Mouse (Mus musculus): ENCODE results near the gene Mettl7a1. TPM values are rescaled to one million over a fixed set of nuclear protein-coding genes. Genes with fewer than 3 reads are reported as not detected.
"Not testable (repeated sequence)": the region's sequence is repeated elsewhere in the genome, so short reads cannot be mapped to it uniquely, and the experiment has no call there.

The Mettl7a1 gene
- polyA plus RNA-seq, 1 experiment, result 101 TPM

DNA sequence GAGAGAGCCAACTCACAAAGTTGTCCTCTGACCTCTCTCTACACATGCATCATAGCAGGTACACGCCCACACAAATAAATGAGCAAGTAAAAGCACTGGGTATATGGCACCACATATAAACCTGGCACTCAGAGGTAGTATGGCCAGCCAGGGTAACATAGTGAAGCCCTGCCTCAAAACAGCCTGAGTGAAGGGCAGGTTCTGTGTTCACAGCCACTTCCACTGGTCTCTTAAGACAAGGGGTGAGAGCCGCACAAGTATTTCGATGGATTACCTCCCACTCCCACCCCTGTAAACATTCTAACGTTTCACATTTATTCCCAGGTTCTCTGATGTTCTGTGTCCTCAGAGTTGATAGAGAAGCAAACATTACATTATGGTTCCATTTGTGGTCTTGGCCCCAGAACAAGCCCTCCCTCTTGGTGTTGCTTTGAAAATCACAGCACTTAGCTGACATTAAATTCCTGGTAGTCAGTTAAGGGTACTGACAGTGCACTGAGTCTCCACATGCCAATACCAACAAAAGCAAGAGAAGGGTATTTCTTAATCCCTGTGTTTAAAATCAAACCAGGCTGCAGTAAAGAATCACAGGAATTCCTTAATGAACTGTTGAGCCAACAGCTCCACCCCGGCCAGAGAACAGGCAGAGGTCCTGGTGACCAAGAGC is 37.5 kb downstream of the Mettl7a1 start:
- DNase-seq (ENCODE audit: low spot score), result not testable (repeated sequence)

DNA sequence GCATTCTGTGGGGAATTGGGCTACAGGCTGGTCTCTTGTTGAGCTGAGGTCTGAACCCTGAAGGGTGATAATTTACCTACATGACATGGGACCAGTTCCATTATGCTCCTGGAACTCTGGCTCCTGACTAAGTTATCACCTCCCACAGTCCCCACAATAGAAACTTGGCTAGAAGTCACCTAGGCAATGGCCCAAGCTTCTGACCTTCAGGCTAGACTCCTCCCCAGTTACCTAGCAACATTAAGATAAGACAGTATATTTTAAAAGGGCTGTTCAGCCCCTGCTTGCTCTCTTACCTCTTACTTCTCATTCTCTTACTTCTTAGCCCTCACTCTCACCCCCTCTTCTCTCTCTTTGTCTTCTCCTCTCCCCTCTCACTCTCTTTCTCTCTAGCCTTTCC is 41.5 kb downstream of the Mettl7a1 start:
- no peak for DNase-seq (ENCODE audit: low spot score)

DNA sequence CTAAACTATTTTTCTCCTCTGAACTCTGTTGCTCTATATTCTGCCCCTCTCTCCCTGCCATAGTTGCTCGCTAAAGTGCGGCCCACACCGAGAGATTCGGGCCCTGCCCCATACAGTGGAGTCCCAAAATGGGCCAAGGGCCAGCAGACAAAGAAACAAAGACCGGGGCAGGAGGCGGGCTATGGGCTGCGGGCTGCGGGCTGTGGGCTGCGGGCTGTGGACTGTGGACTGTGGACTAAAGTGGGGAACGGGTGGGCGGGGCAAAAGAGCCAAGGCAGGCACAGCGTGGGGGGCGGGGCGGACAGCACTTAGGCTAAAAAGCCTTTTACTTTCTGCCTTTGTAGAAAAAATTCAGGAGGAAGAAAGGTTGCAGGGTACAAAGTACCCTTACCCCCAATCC is 42.8 kb downstream of the Mettl7a1 start:
- DNase-seq (ENCODE audit: low spot score), result no peak

DNA sequence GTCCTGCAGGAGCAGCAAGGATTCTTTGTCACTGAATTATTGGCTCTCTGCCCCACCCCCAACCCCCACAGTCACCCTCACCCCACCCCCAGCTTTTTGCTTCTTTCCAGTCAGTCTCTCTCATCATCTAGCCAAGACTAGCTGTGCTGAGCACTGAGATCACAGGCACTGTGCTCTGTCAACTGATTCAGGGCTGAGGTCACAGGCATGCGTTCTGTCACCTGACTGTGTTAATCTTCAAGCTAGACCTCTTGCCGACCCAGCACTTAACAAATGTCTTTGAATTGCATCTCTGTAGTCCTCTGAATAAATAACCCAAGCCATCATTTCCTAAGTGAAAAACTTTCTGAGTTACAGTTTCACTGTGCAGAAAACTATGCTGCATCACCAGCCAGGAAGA is 45.6 kb downstream of the Mettl7a1 start:
- DNase-seq (ENCODE audit: low spot score), result no peak

DNA sequence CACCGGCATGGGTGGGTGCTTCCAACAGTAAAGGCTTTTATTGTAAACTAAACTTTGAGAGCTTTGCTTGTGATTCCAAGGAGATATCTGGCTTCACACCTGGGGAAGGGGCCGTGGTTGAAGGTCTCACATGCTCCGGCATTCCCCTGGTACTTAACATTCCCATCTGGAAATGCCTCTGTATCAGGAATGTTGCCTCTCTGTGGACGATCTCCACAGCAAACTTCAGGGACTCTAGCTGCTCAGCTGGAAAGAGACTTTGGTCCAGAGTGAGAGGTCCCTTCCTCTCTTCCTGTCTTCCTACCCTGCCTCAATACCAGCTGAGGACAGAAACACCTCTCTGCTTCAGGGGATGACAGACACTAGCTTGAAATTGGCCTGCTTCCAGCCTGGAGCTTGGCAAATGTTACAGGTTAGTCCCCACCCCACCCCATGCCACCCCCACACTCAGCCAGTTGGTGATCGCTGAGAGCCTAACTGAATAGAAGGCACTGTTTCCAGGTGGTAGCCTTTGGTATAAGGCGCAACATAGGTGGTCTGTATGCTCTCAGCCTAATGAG is 47.6 kb downstream of the Mettl7a1 start:
- no peak for DNase-seq (ENCODE audit: low spot score)

DNA sequence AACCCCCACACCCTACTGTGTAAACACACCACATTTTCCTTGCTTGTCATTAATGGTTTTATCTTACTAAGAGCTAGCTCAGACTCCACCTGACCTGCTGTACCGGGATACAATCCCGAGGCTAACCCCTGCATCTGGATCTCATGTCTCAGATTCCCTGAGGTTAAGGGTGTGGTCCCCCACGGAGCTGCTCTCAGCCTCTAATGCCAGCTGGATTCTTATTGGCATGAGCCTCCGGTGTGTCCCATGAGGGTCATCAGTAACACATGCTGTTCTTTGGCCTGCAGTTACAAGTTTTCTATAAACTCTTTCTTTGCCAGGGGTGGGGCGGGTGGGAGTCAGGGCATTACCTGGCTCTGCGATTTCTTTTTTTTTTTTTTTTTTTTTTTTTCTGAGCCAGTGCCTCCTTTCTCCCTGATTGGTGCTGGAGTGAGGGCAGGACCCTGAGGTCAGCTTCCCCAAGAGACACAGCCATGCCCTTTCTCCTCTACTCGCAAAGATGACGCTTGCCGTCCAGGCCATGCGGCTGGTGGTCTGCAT is 48.8 kb downstream of the Mettl7a1 start, which contains the start of the genes Methig1 and Mettl7a2:
Gene Methig1, plus strand, starts transcription at position 439 of the 540 bp plus-strand sequence.
Gene Mettl7a2, plus strand, starts transcription at position 490 of the 540 bp plus-strand sequence.
- no peak for DNase-seq (ENCODE audit: low spot score)

DNA sequence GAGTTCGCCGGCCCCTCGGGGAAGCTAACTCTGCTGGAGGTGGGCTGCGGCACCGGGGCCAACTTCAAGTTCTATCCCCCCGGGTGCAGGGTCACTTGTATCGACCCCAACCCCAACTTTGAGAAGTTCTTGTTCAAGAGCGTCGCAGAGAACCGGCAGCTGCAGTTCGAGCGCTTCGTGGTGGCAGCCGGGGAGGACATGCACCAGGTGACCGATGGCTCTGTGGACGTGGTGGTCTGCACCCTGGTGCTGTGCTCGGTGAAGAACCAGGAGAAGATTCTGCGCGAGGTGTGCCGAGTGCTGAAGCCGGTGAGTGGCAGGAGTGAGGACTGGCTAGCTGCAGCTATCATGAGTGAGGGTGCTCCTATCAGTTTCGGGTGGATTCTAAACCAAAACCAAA is 49.5 kb downstream of the Mettl7a1 start:
- not testable (repeated sequence) for DNase-seq (ENCODE audit: low spot score)

DNA sequence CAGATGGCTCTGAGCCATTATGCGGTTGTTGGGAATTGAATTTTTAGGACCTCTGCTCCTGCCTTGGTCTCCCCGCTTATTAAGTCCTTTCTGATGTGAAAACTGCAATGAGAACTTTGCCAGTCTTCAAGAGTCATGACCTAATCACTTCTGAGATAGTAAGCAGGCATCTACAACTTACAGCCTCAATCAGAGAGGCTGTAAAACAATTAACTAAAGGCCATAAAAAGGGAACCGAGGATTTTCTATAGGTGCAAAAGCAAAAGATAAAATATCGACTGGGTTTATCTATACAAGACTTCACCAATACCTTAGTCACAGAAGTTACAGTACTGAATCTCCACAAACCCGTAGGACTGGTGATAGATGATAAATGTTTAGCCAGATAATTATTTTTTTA is 51.9 kb downstream of the Mettl7a1 start:
- no peak for DNase-seq (ENCODE audit: low spot score)

DNA sequence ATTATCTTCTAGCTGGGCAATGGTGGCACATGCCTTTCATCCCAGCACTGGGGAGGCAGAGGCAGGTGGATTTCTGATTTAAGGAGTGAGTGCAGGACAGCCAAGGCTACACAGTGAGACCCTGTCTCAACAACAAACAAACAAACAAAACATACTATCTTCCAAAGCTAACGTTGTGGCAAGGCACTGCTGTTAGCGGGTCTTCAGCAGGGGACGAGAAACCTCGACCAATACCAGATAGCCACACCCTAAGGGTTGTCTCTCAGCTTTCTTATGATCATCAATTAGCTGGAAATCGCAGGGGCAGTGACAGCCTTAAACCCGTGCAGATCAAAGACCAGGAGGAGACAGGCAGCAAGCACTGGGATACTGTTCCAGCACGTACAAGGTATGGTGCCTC is 60.3 kb downstream of the Mettl7a1 start, which contains the start of gene Higd1c:
Gene Higd1c, plus strand, starts transcription at position 301 of the 400 bp plus-strand sequence.
- DNase-seq (ENCODE audit: low spot score), result no peak

DNA sequence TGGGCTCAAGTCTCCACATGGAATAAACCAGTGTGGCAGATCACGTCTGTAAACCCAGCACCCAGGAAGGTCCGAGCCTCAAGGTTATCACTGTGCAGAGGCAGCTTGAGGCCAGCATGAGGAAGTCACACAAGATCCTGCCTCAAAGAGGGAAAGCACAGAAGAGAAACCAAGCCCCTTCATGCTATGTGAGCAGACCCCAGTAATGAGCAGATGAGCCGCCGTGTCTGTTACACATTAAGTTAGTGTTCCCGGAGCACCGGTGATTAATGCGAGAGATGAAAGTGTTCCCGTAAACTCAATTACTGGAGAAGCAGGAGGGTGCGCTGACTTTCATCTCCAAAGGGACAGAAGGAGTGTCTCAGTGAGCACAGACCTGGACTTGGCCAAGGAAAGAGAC is 62.0 kb downstream of the Mettl7a1 start:
- not testable (repeated sequence) for DNase-seq (ENCODE audit: low spot score)

DNA sequence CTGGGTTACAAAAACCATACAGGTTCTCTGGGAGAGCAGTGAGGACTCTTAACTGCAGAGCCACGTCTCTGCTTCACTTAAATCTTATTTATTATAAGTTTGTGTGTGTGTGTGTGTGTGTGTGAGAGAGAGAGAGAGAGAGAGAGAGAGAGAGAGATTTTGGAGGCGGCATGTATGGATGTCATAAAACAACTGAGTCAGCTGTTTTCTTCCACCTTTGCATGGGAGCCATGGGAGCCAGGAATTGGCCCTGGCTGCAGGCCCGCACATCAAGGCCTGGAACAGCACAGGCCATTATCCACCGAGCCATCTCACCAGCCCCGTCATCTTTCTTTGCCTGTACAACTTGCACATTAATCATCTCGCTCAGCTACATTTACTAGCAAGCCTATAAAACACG is 63.2 kb downstream of the Mettl7a1 start:
- DNase-seq (ENCODE audit: low spot score), result no peak

DNA sequence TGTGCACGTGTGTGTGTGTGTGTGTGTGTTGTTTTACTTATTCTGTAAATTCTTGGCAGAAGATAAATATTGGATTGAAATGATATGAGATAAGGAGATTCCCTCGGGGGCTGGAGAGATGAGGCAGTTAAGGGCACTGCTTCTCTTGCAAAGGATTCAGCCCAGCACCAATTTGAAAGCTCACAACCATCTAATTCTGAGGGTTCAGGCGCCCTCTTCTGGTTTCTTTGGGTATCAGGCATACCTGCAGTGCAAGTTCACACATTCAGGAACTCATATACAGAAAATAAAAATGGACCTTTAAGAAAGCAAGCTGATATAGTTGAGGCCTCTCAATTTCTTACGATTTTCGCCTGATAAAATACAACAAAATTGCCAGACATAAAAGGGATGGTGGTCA is 71.1 kb downstream of the Mettl7a1 start:
- DNase-seq (ENCODE audit: low spot score), result no peak

DNA sequence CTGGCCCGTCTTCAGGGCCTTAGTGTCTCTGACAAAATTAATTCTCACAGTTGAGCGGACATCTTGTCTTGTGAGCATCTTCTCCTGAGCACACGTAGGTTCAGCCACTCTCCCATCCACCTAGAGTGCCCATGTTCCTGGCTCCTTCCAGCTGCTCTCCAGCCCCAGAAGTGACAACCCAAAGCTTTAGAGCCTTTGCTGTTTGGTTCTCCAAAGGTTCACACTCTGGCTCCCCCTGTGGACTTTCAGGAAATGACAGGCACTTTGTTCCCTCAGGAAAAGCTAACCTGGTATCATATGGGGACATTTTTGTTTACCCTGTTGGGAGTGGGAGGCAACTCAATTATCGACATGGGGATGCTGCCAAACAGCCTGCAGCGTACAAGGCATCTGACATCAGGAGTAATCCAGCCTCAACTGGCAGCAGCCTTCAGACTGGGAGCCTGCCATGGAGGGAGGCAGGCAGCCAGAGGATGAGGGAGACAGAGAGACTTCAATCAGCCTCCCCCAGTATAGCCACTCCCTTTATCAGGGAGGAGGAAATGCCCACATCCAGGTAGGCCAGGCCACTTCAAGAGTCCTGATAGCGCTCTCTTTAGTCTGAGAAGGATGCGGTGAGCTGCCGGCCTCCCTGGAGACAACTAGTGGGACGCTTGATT is 74.0 kb downstream of the Mettl7a1 start:
- not testable (repeated sequence) for DNase-seq (ENCODE audit: low spot score)

Other genes with a start within 250 kb of the Mettl7a1 start
- 34.3 and 35.9 TPM in 2 replicates for gene Atf1, start 76.3 kb upstream of the Mettl7a1 start, polyA plus RNA-seq (2012; rRNA removed)
- gene Tmprss12, start 23.3 kb upstream of the Mettl7a1 start, polyA plus RNA-seq (2012; rRNA removed), result not detected in 2 replicates
- gene Mettl7a3, start 30.8 kb downstream of the Mettl7a1 start, polyA plus RNA-seq (2012; rRNA removed), result 0.12 and 0.15 TPM in 2 replicates
- gene Methig1, start 49.0 kb downstream of the Mettl7a1 start, polyA plus RNA-seq (2012; rRNA removed), result not detected in 2 replicates
- 0.04 TPM in 1 of 2 replicates, not detected in the other for gene Mettl7a2, start 49.1 kb downstream of the Mettl7a1 start, polyA plus RNA-seq (2012; rRNA removed)
- gene Higd1c, start 60.4 kb downstream of the Mettl7a1 start, polyA plus RNA-seq (2012; rRNA removed), result not detected in 2 replicates
- not detected in 2 replicates for gene Gm5475, start 118.0 kb downstream of the Mettl7a1 start, polyA plus RNA-seq (2012; rRNA removed)
- 19.3 and 21.5 TPM in 2 replicates for gene Slc11a2, start 120.9 kb downstream of the Mettl7a1 start, polyA plus RNA-seq (2012; rRNA removed)
- gene Letmd1, start 164.9 kb downstream of the Mettl7a1 start, polyA plus RNA-seq (2012; rRNA removed), result 46.8 and 50.4 TPM in 2 replicates
- gene Csrnp2, start 191.3 kb downstream of the Mettl7a1 start, polyA plus RNA-seq (2012; rRNA removed), result 3.2 and 3.8 TPM in 2 replicates
- gene Tfcp2, start 247.9 kb downstream of the Mettl7a1 start, polyA plus RNA-seq (2012; rRNA removed), result 14.4 and 15.4 TPM in 2 replicates